Mouse (Mus musculus) megakaryocyte, embryonic 14.5 days (primary cell): ENCODE measurements at regions not wholly inside any gene's neighbourhood (a gene's known extent, or its start where the extent isn't known, plus 50 kb on each side); places are given as distances from the start of the nearest gene placed in this dataset.

Source experiments
- FLI1 ChIP-seq: IDR thresholded peaks from 2 replicates; pipeline ENCODE4 v1.6.1; 2012; ENCODE audit warnings: low read length, inconsistent platforms, mixed read lengths
- GATA1 ChIP-seq: IDR thresholded peaks from 3 replicates; pipeline ENCODE4 v1.6.1; 2012; ENCODE audit warnings: mixed read lengths, low read length, inconsistent platforms, borderline replicate concordance

DNA sequence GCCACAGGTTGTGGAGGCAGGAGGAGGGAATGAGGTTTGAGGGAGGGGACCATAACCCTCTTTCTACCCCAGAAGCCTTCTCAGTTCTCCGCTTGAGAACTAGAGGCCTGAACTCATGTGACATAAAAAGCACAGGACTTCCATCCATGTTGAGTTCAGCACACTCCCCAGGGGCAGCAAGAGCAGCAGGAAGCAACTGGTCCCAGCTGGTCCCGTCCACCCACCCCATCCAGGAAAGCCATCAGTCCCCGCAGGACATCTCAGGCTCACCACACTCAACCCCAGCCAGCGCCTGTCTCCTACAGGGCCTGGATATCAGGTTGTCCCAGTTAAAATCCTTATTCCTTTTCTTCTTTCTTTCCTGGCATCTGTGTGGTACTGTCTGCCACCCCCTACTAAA lies 126.1 kb downstream of the Psmg1 start:
- TF ChIP-seq GATA1 (no peak), FLI1 (no peak)
